Mouse (Mus musculus) heart, postnatal 0 days (tissue): ENCODE results near the gene Ephb1.

Experiments
- CTCF ChIP-seq: IDR thresholded peaks from 2 replicates; pipeline ENCODE4 v1.5.1; 2016; ENCODE audit warnings: antibody characterized with exemption, control low read depth, low read depth
- EP300 ChIP-seq: IDR thresholded peaks from 2 replicates; pipeline ENCODE4 v1.6.1; 2016; ENCODE audit warnings: antibody characterized with exemption, low read depth

DNA sequence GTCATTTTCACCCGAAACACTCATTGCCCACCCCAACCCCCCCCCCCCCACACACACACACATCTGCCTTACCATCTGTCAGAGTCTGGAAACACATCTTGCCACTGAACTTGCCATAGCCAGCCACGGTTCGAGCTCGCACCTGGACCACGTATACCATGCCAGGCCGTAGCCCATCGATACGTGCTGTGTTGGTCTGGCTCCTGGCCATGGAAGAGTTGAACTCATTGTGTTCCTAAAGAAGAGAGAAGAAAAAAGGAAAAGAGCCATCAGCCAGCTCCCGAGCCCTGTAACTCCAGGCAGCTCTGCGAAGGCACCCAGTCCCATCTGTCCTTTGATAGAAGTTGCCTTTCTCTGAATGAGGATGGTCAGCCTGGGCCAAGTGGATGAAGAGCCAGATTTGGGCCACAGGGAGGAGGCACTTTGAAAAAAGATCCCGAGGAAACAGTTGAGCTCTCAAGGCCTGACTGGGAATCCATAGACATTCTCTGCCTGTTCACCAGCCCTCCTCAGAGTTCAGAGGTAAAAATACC is 352.8 kb downstream of the Ephb1 start:
- TF ChIP-seq CTCF = no peak
- no peak for TF ChIP-seq EP300
